Comparison of ENCODE assay signal across 18 mouse cellular contexts in the genomic region with DNA sequence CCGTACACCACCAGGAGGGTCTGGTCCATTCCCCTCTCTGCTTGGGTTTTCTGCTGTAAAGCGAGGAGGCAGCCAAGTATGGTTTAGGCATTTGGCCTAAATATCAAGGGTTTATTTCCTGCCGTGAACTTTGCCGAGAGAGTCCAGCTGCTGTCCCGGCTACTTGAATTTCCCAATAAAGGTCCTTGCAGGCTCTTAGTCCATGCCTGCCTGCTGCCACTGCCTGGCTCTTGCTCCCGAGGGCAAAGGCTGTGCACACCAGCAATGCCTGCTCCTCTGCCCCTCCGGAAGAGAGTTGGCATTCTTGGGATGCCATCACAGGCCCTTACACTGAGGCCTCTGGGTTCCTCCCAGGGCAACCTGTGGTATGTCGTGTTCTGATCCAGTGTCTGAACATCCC. TPM values are rescaled to one million over a fixed set of nuclear protein-coding genes. Genes with fewer than 3 reads are reported as not detected.
DNase-seq lines count a peak whose midpoint lies in the region; ATAC-seq and TF ChIP-seq lines count a peak whose summit lies in the region.
"Had no signal": no experiment of that assay in that cellular context is flagged by ENCODE, and none has a peak within 500 bp of the region (broad histone marks: within the 10 kb centered on the region; RNA-seq: fewer than 3 reads in every experiment).

No protein-coding gene starts in this region.

- ATAC-seq in intestine, embryonic 14.5 days (replicated peaks; ENCODE audit: low FRiP score, low TSS enrichment, low read depth) = no peak
- no peak; the same call in 1 of the 2 replicates for ATAC-seq in intestine, embryonic 16.5 days
- ATAC-seq: forebrain, embryonic 16.5 days; midbrain, embryonic 16.5 days had no signal

- H3K36me3 ChIP-seq in intestine, embryonic 14.5 days (ENCODE audit: control insufficient read depth, insufficient read depth, low read length) = peaks cover 6% of the 10 kb centered on the region; the same call in 1 of the 2 replicates
- H3K36me3 ChIP-seq in intestine, embryonic 16.5 days (ENCODE audit: control insufficient read depth, insufficient read depth, low read length) = no peaks in the 10 kb centered on the region
- H3K36me3 ChIP-seq in kidney, adult 2 months (ENCODE audit: control insufficient read depth, insufficient read depth, low read length) = no peaks in the 10 kb centered on the region
- H3K36me3 ChIP-seq: lung, embryonic 15.5 days; neural tube, embryonic 12.5 days had no signal

- peak; percentile 38 for DNase-seq in adrenal gland, postnatal 10 days
- no peak for DNase-seq in adrenal gland, adult 2 months
- DNase-seq in intestine, embryonic 14.5 days (ENCODE audit: low spot score) = no peak
- peak; percentile 93 for DNase-seq in kidney, adult 2 months
- peak; percentile 57 to 74 for DNase-seq in kidney, postnatal 4 days
- no peak for DNase-seq in cerebellum, postnatal 10 days
- DNase-seq in cerebellum, adult 2 months = no peak
- DNase-seq: adrenal gland, adult 8-10 months; gastrocnemius, postnatal 36 days; left cerebral cortex, postnatal 4 days had no signal

- H3K27ac ChIP-seq in intestine, embryonic 14.5 days (ENCODE audit: low read depth) = peak overlapping the region; percentile 11; the same call in 1 of the 2 replicates
- no peak overlapping the region; the same call in 1 of the 2 replicates for H3K27ac ChIP-seq in intestine, embryonic 16.5 days (ENCODE audit: low read length)
- peak overlapping the region; percentile 63 for H3K27ac ChIP-seq in kidney, adult 2 months (ENCODE audit: insufficient read depth, low read depth, low read length)
- H3K27ac ChIP-seq in cerebellum, adult 2 months (ENCODE audit: insufficient read depth, low read length) = no peak overlapping the region
- H3K27ac ChIP-seq: hindbrain, embryonic 13.5 days; lung, embryonic 15.5 days; neural tube, embryonic 12.5 days had no signal

- no peak for TF ChIP-seq POLR2A in kidney, adult 2 months (IDR thresholded peaks at IDR 0.05; ENCODE audit: low read depth, low read length)
- TF ChIP-seq POLR2A in cerebellum, adult 2 months (IDR thresholded peaks at IDR 0.05; ENCODE audit: borderline replicate concordance, insufficient read depth, low read length) = no peak

- whole genome bisulfite sequencing in intestine, embryonic 14.5 days = 33% methylated on average over 8 of the region's 8 CpGs
- WGBS in intestine, embryonic 16.5 days = 55% methylated on average over 8 of the region's 8 CpGs
- WGBS in kidney, adult 2 months = 40% methylated on average over 8 of the region's 8 CpGs
- 48% methylated on average over 8 of the region's 8 CpGs for WGBS in cerebellum, adult 2 months

- no peak overlapping the region for H3K9ac ChIP-seq in intestine, embryonic 14.5 days (ENCODE audit: low read length)
- no peak overlapping the region for H3K9ac ChIP-seq in intestine, embryonic 16.5 days (ENCODE audit: low read depth, low read length)
- H3K9ac ChIP-seq: hindbrain, embryonic 13.5 days; lung, embryonic 15.5 days; neural tube, embryonic 12.5 days had no signal

- TF ChIP-seq CTCF in kidney, adult 2 months (conservative IDR thresholded peaks at IDR 0.05; ENCODE audit: insufficient read depth, insufficient read length, low read depth, low read length) = no peak
- no peak for TF ChIP-seq CTCF in cerebellum, adult 2 months (IDR thresholded peaks at IDR 0.05; ENCODE audit: borderline replicate concordance, insufficient read depth, low read depth, low read length)

- no peak overlapping the region for H3K4me2 ChIP-seq in intestine, embryonic 14.5 days (ENCODE audit: low read length)
- H3K4me2 ChIP-seq in intestine, embryonic 16.5 days (ENCODE audit: low read depth, low read length) = no peak overlapping the region
- H3K4me2 ChIP-seq: hindbrain, embryonic 13.5 days; lung, embryonic 15.5 days; neural tube, embryonic 12.5 days had no signal

- no peaks in the 10 kb centered on the region for H3K27me3 ChIP-seq in intestine, embryonic 14.5 days (replicated peaks; ENCODE audit: control insufficient read depth, insufficient read depth, low read length)
- H3K27me3 ChIP-seq in intestine, embryonic 16.5 days (replicated peaks; ENCODE audit: control insufficient read depth, insufficient read depth, low read length) = no peaks in the 10 kb centered on the region
- no peaks in the 10 kb centered on the region for H3K27me3 ChIP-seq in kidney, adult 2 months (replicated peaks; ENCODE audit: control insufficient read depth, insufficient read depth, low read length)
- no peaks in the 10 kb centered on the region for H3K27me3 ChIP-seq in cerebellum, adult 2 months (ENCODE audit: control insufficient read depth, insufficient read depth, low read length)
- H3K27me3 ChIP-seq: hindbrain, embryonic 13.5 days; lung, embryonic 15.5 days; neural tube, embryonic 12.5 days had no signal

- no peaks in the 10 kb centered on the region for H3K4me1 ChIP-seq in intestine, embryonic 14.5 days (replicated peaks; ENCODE audit: control insufficient read depth, insufficient read depth, low read length)
- peaks cover 10% of the 10 kb centered on the region; the same call in 1 of the 2 replicates for H3K4me1 ChIP-seq in intestine, embryonic 16.5 days (ENCODE audit: control insufficient read depth, insufficient read depth, low read length)
- H3K4me1 ChIP-seq in kidney, adult 2 months (ENCODE audit: control insufficient read depth, insufficient read depth, low read length) = peaks cover 11% of the 10 kb centered on the region; the same call in 1 of the 2 replicates
- no peaks in the 10 kb centered on the region for H3K4me1 ChIP-seq in cerebellum, adult 2 months (ENCODE audit: control insufficient read depth, insufficient read depth, low read length)
- H3K4me1 ChIP-seq: lung, embryonic 15.5 days; neural tube, embryonic 12.5 days had no signal

- H3K4me3 ChIP-seq in intestine, embryonic 14.5 days (ENCODE audit: low read depth, low read length) = no peak overlapping the region
- H3K4me3 ChIP-seq in intestine, embryonic 16.5 days (ENCODE audit: low read length) = no peak overlapping the region
- H3K4me3 ChIP-seq in kidney, adult 2 months (ENCODE audit: insufficient read depth, low read depth, low read length) = no peak overlapping the region
- no peak overlapping the region for H3K4me3 ChIP-seq in cerebellum, adult 2 months (replicated peaks; ENCODE audit: insufficient read depth, low read depth, low read length)
- H3K4me3 ChIP-seq: hindbrain, embryonic 13.5 days; lung, embryonic 15.5 days; neural tube, embryonic 12.5 days had no signal

- no peaks in the 10 kb centered on the region for H3K9me3 ChIP-seq in intestine, embryonic 14.5 days (ENCODE audit: control insufficient read depth, low read length)
- no peaks in the 10 kb centered on the region for H3K9me3 ChIP-seq in intestine, embryonic 16.5 days (ENCODE audit: control insufficient read depth, low read length)
- H3K9me3 ChIP-seq: hindbrain, embryonic 13.5 days; lung, embryonic 15.5 days; neural tube, embryonic 12.5 days had no signal

RNA-seq across cellular contexts. Expression of a gene that starts 28.9 kb away (rescaled TPM):
- 1 to 10 TPM; 1.6 to 1.8 TPM for total RNA-seq in adrenal gland, postnatal 10 days (2021)
- total RNA-seq in adrenal gland, adult 2 months (2021) = 1 to 10 TPM in 1 of 2 experiments, under 1 TPM in 1; 0.84 to 3.8 TPM
- 1.7 and 3.6 TPM in 2 replicates for polyA plus RNA-seq in adrenal gland, adult 2 months (2012; rRNA removed)
- 1.5 and 1.9 TPM in 2 replicates for polyA plus RNA-seq in intestine, embryonic 14.5 days (2014; fragmentation: Nextera tagmentation; extraction: Ambion mirVana)
- 2.5 and 2.8 TPM in 2 replicates for polyA plus RNA-seq in intestine, embryonic 16.5 days (2015; fragmentation: Nextera tagmentation; extraction: Ambion mirVana)
- 12.1 and 13.4 TPM in 2 replicates for polyA plus RNA-seq in kidney, adult 2 months (2012; rRNA removed)
- polyA plus RNA-seq in cerebellum, adult 2 months (2012; rRNA removed) = 27.0 and 32.3 TPM in 2 replicates

RNA-seq across cellular contexts. Expression of a gene that starts 35.3 kb away (rescaled TPM):
- total RNA-seq in adrenal gland, postnatal 10 days (2021) = 10 to 100 TPM; 18.5 to 22.8 TPM
- 10 to 100 TPM; 32.0 to 33.2 TPM for total RNA-seq in adrenal gland, adult 2 months (2021)
- polyA plus RNA-seq in adrenal gland, adult 2 months (2012; rRNA removed) = 19.0 and 32.8 TPM in 2 replicates
- polyA plus RNA-seq in intestine, embryonic 14.5 days (2014; fragmentation: Nextera tagmentation; extraction: Ambion mirVana) = 8.9 and 10.0 TPM in 2 replicates
- 10.4 and 10.9 TPM in 2 replicates for polyA plus RNA-seq in intestine, embryonic 16.5 days (2015; fragmentation: Nextera tagmentation; extraction: Ambion mirVana)
- 9.9 and 12.7 TPM in 2 replicates for polyA plus RNA-seq in kidney, adult 2 months (2012; rRNA removed)
- 21.8 and 25.3 TPM in 2 replicates for polyA plus RNA-seq in cerebellum, adult 2 months (2012; rRNA removed)

RNA-seq across cellular contexts. Expression of a gene that starts 38.4 kb away (rescaled TPM):
- 10 to 100 TPM; 19.5 to 27.4 TPM for total RNA-seq in adrenal gland, postnatal 10 days (2021)
- total RNA-seq in adrenal gland, adult 2 months (2021) = 10 to 100 TPM; 20.5 to 24.0 TPM
- 17.2 and 22.3 TPM in 2 replicates for polyA plus RNA-seq in adrenal gland, adult 2 months (2012; rRNA removed)
- 10.3 and 10.6 TPM in 2 replicates for polyA plus RNA-seq in intestine, embryonic 14.5 days (2014; fragmentation: Nextera tagmentation; extraction: Ambion mirVana)
- 6.6 and 6.9 TPM in 2 replicates for polyA plus RNA-seq in intestine, embryonic 16.5 days (2015; fragmentation: Nextera tagmentation; extraction: Ambion mirVana)
- 6.7 and 8.8 TPM in 2 replicates for polyA plus RNA-seq in kidney, adult 2 months (2012; rRNA removed)
- 14.9 and 17.0 TPM in 2 replicates for polyA plus RNA-seq in cerebellum, adult 2 months (2012; rRNA removed)

RNA-seq across cellular contexts. Expression of a gene that starts 56.7 kb away (rescaled TPM):
- not detected for total RNA-seq in adrenal gland, postnatal 10 days (2021)
- not detected for total RNA-seq in adrenal gland, adult 2 months (2021)
- not detected in 2 replicates for polyA plus RNA-seq in adrenal gland, adult 2 months (2012; rRNA removed)
- polyA plus RNA-seq in intestine, embryonic 14.5 days (2014; fragmentation: Nextera tagmentation; extraction: Ambion mirVana) = 0.54 and 1.5 TPM in 2 replicates
- 0.57 TPM in 1 of 2 replicates, not detected in the other for polyA plus RNA-seq in intestine, embryonic 16.5 days (2015; fragmentation: Nextera tagmentation; extraction: Ambion mirVana)
- 0.06 and 0.08 TPM in 2 replicates for polyA plus RNA-seq in kidney, adult 2 months (2012; rRNA removed)
- 0.23 and 0.73 TPM in 2 replicates for polyA plus RNA-seq in cerebellum, adult 2 months (2012; rRNA removed)
- total RNA-seq: adrenal gland, adult 8-10 months; common myeloid progenitor, adult 5-6 weeks; gastrocnemius, postnatal 36 days; left cerebral cortex, postnatal 4 days had no signal
- polyA plus RNA-seq: forebrain, embryonic 16.5 days; neural tube, embryonic 12.5 days; spleen, adult 2 months had no signal

Comparison
In these comparisons a context has a peak if more than half of its experiments do, and no peak if none do; other contexts are left out.
1. DNase-seq: peak in adrenal gland, postnatal 10 days (single experiment), kidney, adult 2 months (single experiment) and kidney, postnatal 4 days (2 of 2); none in adrenal gland, adult 2 months (single experiment), intestine, embryonic 14.5 days (single experiment), cerebellum, postnatal 10 days (0 of 2) and cerebellum, adult 2 months (0 of 2).
2. H3K27ac ChIP-seq: peak in intestine, embryonic 14.5 days (single experiment) and kidney, adult 2 months (single experiment); none in intestine, embryonic 16.5 days (single experiment) and cerebellum, adult 2 months (single experiment).